Mouse (Mus musculus) olfactory bulb, adult 2 months (tissue): ENCODE data around the gene Pnn.

ENCODE experiments used
- CTCF ChIP-seq: fragments of 200-500 bp; IDR thresholded peaks from 2 replicates; pipeline ENCODE4 v1.5.1; 2012; ENCODE audit warnings: low read depth, mild to moderate bottlenecking, low read length, moderate library complexity; ENCODE audit not compliant: insufficient read depth
- POLR2A ChIP-seq: fragments of 200-500 bp; IDR thresholded peaks from 2 replicates; pipeline ENCODE4 v1.6.1; 2012; ENCODE audit warnings: mild to moderate bottlenecking, low read depth, low read length, moderate library complexity; ENCODE audit not compliant: insufficient read depth

- TF ChIP-seq POLR2A (no peak), CTCF (no peak)
These were observed 10.5 kb upstream of the Pnn start for GRCm38 (mm10) chr12:59056222-59056621.
